ENCODE assay signal across 10 mouse cellular contexts in genomic region chr9:57146451-57147066, GRCm38 (mm10). TPM values are rescaled to one million over a fixed set of nuclear protein-coding genes. Genes with fewer than 3 reads are reported as not detected.
DNase-seq lines count a peak whose midpoint lies in the region; ATAC-seq and TF ChIP-seq lines count a peak whose summit lies in the region.
"Had no signal": no experiment of that assay in that cellular context is flagged by ENCODE, and none has a peak within 500 bp of the region (broad histone marks: within the 10 kb centered on the region; RNA-seq: fewer than 3 reads in every experiment).

No protein-coding gene starts in this region.

- WGBS in forebrain, embryonic 10.5 days = 91% methylated on average over 17 of the region's 17 CpGs
- 87% methylated on average over 17 of the region's 17 CpGs for WGBS in forebrain, embryonic 16.5 days
- WGBS in kidney, postnatal 0 days = 86% methylated on average over 17 of the region's 17 CpGs
- WGBS in limb, embryonic 14.5 days = 88% methylated on average over 17 of the region's 17 CpGs

- DNase-seq in forebrain, embryonic 10.5 days (ENCODE audit: extremely low spot score, low spot score) = no peak
- DNase-seq in kidney, postnatal 0 days (ENCODE audit: low spot score) = no peak
- DNase-seq in kidney, postnatal 36 days = no peak
- no peak for DNase-seq in limb, embryonic 14.5 days (ENCODE audit: low spot score)
- DNase-seq in adrenal gland, postnatal 10 days = no peak
- DNase-seq in natural killer cell, adult 2 months (ENCODE audit: low spot score in 2 of 2) = no peak
- DNase-seq: adrenal gland, postnatal 36 days had no signal

- no peak for ATAC-seq in forebrain, embryonic 16.5 days
- ATAC-seq in kidney, postnatal 0 days (replicated peaks; ENCODE audit: low FRiP score, low read depth) = no peak
- no peak for ATAC-seq in limb, embryonic 14.5 days (ENCODE audit: low FRiP score, low read depth)

- H3K9ac ChIP-seq in forebrain, embryonic 16.5 days (replicated peaks; ENCODE audit: low read depth, low read length) = no peak overlapping the region
- no peak overlapping the region for H3K9ac ChIP-seq in kidney, postnatal 0 days (ENCODE audit: low read depth, low read length)
- H3K9ac ChIP-seq in limb, embryonic 14.5 days (ENCODE audit: low read depth, low read length, severe bottlenecking) = no peak overlapping the region

- H3K4me2 ChIP-seq in forebrain, embryonic 16.5 days (ENCODE audit: low read length) = no peak overlapping the region
- H3K4me2 ChIP-seq in kidney, postnatal 0 days (ENCODE audit: low read length) = peak overlapping the region; percentile 88; the same call in 1 of the 2 replicates
- peak overlapping the region; percentile 64; the same call in 1 of the 2 replicates for H3K4me2 ChIP-seq in limb, embryonic 14.5 days (replicated peaks; ENCODE audit: low read depth, low read length, severe bottlenecking)

- no peaks in the 10 kb centered on the region for H3K9me3 ChIP-seq in forebrain, embryonic 10.5 days
- H3K9me3 ChIP-seq in forebrain, embryonic 16.5 days (ENCODE audit: control insufficient read depth, low read length) = no peaks in the 10 kb centered on the region
- H3K9me3 ChIP-seq in kidney, postnatal 0 days (replicated peaks; ENCODE audit: low read length) = no peaks in the 10 kb centered on the region
- no peaks in the 10 kb centered on the region for H3K9me3 ChIP-seq in E14TG2a.4 (ENCODE audit: low read length)
- H3K9me3 ChIP-seq in limb, embryonic 14.5 days (ENCODE audit: control insufficient read depth, low read length) = no peaks in the 10 kb centered on the region

- peaks cover 21% of the 10 kb centered on the region for H3K4me1 ChIP-seq in forebrain, embryonic 10.5 days
- peaks cover 16% of the 10 kb centered on the region for H3K4me1 ChIP-seq in forebrain, embryonic 16.5 days (replicated peaks; ENCODE audit: control insufficient read depth, insufficient read depth, low read length)
- no peaks in the 10 kb centered on the region; the same call in 1 of the 2 replicates for H3K4me1 ChIP-seq in kidney, postnatal 0 days (replicated peaks; ENCODE audit: insufficient read depth, low read length)
- peaks cover 59% of the 10 kb centered on the region for H3K4me1 ChIP-seq in E14TG2a.4 (replicated peaks; ENCODE audit: low read depth, low read length)
- peaks cover 6% of the 10 kb centered on the region for H3K4me1 ChIP-seq in limb, embryonic 14.5 days (ENCODE audit: control insufficient read depth, insufficient read depth, low read length)

- peaks cover 31% of the 10 kb centered on the region for H3K36me3 ChIP-seq in forebrain, embryonic 10.5 days (replicated peaks)
- H3K36me3 ChIP-seq in forebrain, embryonic 16.5 days (ENCODE audit: control insufficient read depth, insufficient read depth) = no peaks in the 10 kb centered on the region
- peaks cover 12% of the 10 kb centered on the region; the same call in 1 of the 2 replicates for H3K36me3 ChIP-seq in kidney, postnatal 0 days (ENCODE audit: insufficient read depth, low read length)
- H3K36me3 ChIP-seq in E14TG2a.4 (ENCODE audit: insufficient read depth, low read length) = peaks cover 36% of the 10 kb centered on the region
- H3K36me3 ChIP-seq in limb, embryonic 14.5 days (ENCODE audit: control insufficient read depth, insufficient read depth, low read length) = peaks cover 15% of the 10 kb centered on the region; the same call in 1 of the 2 replicates

- no peak overlapping the region for H3K27ac ChIP-seq in forebrain, embryonic 10.5 days
- H3K27ac ChIP-seq in forebrain, embryonic 16.5 days (ENCODE audit: low read length) = no peak overlapping the region
- H3K27ac ChIP-seq in kidney, postnatal 0 days = no peak overlapping the region
- H3K27ac ChIP-seq in limb, embryonic 14.5 days (replicated peaks; ENCODE audit: low read depth, low read length) = no peak overlapping the region

- TF ChIP-seq POLR2A in limb, embryonic 14.5 days (IDR thresholded peaks at IDR 0.05; ENCODE audit: borderline replicate concordance, extremely low read depth, insufficient read depth, insufficient read length) = no peak

- peak overlapping the region; percentile 65 for H3K4me3 ChIP-seq in forebrain, embryonic 10.5 days
- H3K4me3 ChIP-seq in forebrain, embryonic 16.5 days (replicated peaks; ENCODE audit: low read length) = no peak overlapping the region
- H3K4me3 ChIP-seq in kidney, postnatal 0 days (replicated peaks; ENCODE audit: low read depth, low read length) = no peak overlapping the region
- peak overlapping the region; percentile 83 for H3K4me3 ChIP-seq in E14TG2a.4 (replicated peaks; ENCODE audit: low read length)
- no peak overlapping the region for H3K4me3 ChIP-seq in limb, embryonic 14.5 days (replicated peaks; ENCODE audit: low read length)

- H3K27me3 ChIP-seq in forebrain, embryonic 10.5 days (ENCODE audit: poor library complexity, severe bottlenecking) = no peaks in the 10 kb centered on the region
- no peaks in the 10 kb centered on the region for H3K27me3 ChIP-seq in forebrain, embryonic 16.5 days (replicated peaks; ENCODE audit: control insufficient read depth, insufficient read depth, low read length)
- H3K27me3 ChIP-seq in kidney, postnatal 0 days (ENCODE audit: insufficient read depth, low read length) = no peaks in the 10 kb centered on the region
- no peaks in the 10 kb centered on the region for H3K27me3 ChIP-seq in E14TG2a.4 (ENCODE audit: insufficient read depth, low read length)
- H3K27me3 ChIP-seq in limb, embryonic 14.5 days (ENCODE audit: control insufficient read depth, insufficient read depth, low read length) = no peaks in the 10 kb centered on the region
- H3K27me3 ChIP-seq: Patski had no signal

- no peak for TF ChIP-seq CTCF in kidney, postnatal 0 days (IDR thresholded peaks at IDR 0.05; ENCODE audit: low read depth)
- no peak for TF ChIP-seq CTCF in E14TG2a.4 (conservative IDR thresholded peaks at IDR 0.05; ENCODE audit: low read length)

RNA-seq across cellular contexts. Expression of gene Neil1, which starts 1.5 kb away (rescaled TPM):
- 5.6 and 6.0 TPM in 2 replicates for polyA plus RNA-seq in forebrain, embryonic 10.5 days (2016; fragmentation: Nextera tagmentation; extraction: Ambion mirVana)
- polyA plus RNA-seq in forebrain, embryonic 16.5 days (2015; fragmentation: Nextera tagmentation; extraction: Ambion mirVana) = 7.5 and 10.6 TPM in 2 replicates
- 7.7 and 8.1 TPM in 2 replicates for polyA plus RNA-seq in kidney, postnatal 0 days (2015; fragmentation: Nextera tagmentation; extraction: Ambion mirVana)
- polyA plus RNA-seq in limb, embryonic 14.5 days (2012; rRNA removed) = 13.5 and 15.4 TPM in 2 replicates
- polyA plus RNA-seq in limb, embryonic 14.5 days (2014; fragmentation: Nextera tagmentation; extraction: Ambion mirVana) = 5.4 and 7.5 TPM in 2 replicates
- 10 to 100 TPM; 11.4 to 13.1 TPM for total RNA-seq in adrenal gland, postnatal 10 days (2021)

RNA-seq across cellular contexts. Expression of gene Commd4, which starts 11.6 kb away (rescaled TPM):
- 106 and 111 TPM in 2 replicates for polyA plus RNA-seq in forebrain, embryonic 10.5 days (2016; fragmentation: Nextera tagmentation; extraction: Ambion mirVana)
- 185 and 213 TPM in 2 replicates for polyA plus RNA-seq in forebrain, embryonic 16.5 days (2015; fragmentation: Nextera tagmentation; extraction: Ambion mirVana)
- polyA plus RNA-seq in kidney, postnatal 0 days (2015; fragmentation: Nextera tagmentation; extraction: Ambion mirVana) = 126 and 133 TPM in 2 replicates
- polyA plus RNA-seq in limb, embryonic 14.5 days (2012; rRNA removed) = 125 and 147 TPM in 2 replicates
- polyA plus RNA-seq in limb, embryonic 14.5 days (2014; fragmentation: Nextera tagmentation; extraction: Ambion mirVana) = 93.2 and 95.2 TPM in 2 replicates
- total RNA-seq in adrenal gland, postnatal 10 days (2021) = 10 to 100 TPM; 48.8 to 57.6 TPM

RNA-seq across cellular contexts. Expression of gene Man2c1, which starts 16.1 kb away (rescaled TPM):
- polyA plus RNA-seq in forebrain, embryonic 10.5 days (2016; fragmentation: Nextera tagmentation; extraction: Ambion mirVana) = 63.3 and 68.8 TPM in 2 replicates
- 66.4 and 95.4 TPM in 2 replicates for polyA plus RNA-seq in forebrain, embryonic 16.5 days (2015; fragmentation: Nextera tagmentation; extraction: Ambion mirVana)
- polyA plus RNA-seq in kidney, postnatal 0 days (2015; fragmentation: Nextera tagmentation; extraction: Ambion mirVana) = 47.7 and 53.9 TPM in 2 replicates
- 177 and 268 TPM in 2 replicates for polyA plus RNA-seq in limb, embryonic 14.5 days (2012; rRNA removed)
- 41.3 and 46.7 TPM in 2 replicates for polyA plus RNA-seq in limb, embryonic 14.5 days (2014; fragmentation: Nextera tagmentation; extraction: Ambion mirVana)
- total RNA-seq in adrenal gland, postnatal 10 days (2021) = 100 to 1,000 TPM in 1 of 2 experiments, 10 to 100 TPM in 1; 84.2 to 121 TPM

Comparison
In these comparisons a context has a peak if more than half of its experiments do, and no peak if none do; other contexts are left out.
1. H3K4me3 ChIP-seq: peak in forebrain, embryonic 10.5 days (single experiment) and E14TG2a.4 (single experiment); none in forebrain, embryonic 16.5 days (single experiment), kidney, postnatal 0 days (single experiment) and limb, embryonic 14.5 days (single experiment).